Mouse (Mus musculus): ENCODE data around the gene Gm15517.

Gm15517 gene

GRCm38 (mm10) chr7:44310285-44310877, 49.1 kb downstream of the Gm15517 start:
- DNase-seq, result peak in 1 of 2 experiments; percentile 28

DNA sequence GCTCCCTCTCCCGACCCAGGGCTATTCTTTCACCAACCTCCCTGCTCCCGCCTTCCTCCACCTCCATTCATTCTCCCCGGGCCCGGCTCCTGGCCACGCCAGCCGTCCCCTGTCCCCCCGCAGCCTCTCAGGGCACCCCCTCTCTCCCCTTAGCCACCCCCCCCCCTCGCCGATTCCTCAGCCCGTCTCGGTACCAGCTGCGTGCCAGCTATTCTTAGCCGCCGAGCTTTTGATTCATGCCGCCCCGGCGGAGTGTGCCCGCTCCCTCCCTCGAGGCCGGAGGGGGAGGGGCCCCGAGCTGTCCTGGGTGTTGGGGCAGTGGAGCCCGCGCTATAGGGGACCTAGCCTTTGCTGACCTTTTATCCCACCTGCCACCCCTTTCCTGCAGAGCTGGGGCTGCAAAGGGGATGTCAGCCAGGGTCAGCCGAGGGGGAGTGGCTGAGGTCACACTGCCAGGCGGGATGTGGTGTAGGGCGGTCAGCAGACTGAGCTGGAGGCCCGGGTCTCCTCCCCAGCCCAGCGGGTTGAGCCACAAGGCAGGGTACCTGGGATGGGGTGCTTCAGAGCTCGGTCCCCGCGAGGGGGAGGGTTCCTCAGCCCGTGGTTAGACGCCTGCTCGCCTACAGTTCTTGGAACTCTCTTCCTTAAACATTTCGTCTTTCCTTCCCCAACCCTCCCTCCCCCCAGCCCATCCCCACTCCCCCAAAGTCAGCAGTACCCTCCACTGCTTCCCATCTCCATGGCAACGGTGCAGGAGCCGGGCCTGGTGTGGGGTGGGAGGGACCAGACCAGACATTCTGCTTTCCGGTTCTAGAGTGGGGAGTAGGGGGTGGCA, 49.8 kb downstream of the Gm15517 start:
- DNase-seq, result peak in 1 of 2 experiments; percentile 34
